In genomic region chr19:6979486-6980380, GRCm38 (mm10) we compare ENCODE assay signal across 8 mouse cellular contexts. TPM values are rescaled to one million over a fixed set of nuclear protein-coding genes. Genes with fewer than 3 reads are reported as not detected.
DNase-seq lines count a peak whose midpoint lies in the region; ATAC-seq lines count a peak whose summit lies in the region.

No protein-coding gene starts in this region.

- no peaks in the 10 kb centered on the region for H3K9me3 ChIP-seq in lung, embryonic 16.5 days (ENCODE audit: control insufficient read depth, low read length)

- peak overlapping the region; percentile 88 for H3K9ac ChIP-seq in lung, embryonic 16.5 days (ENCODE audit: low read length)

- peak; percentile 87 to 90 for ATAC-seq in hematopoietic stem cell, adult 5-6 weeks (replicated peaks in 1 of 2; ENCODE audit: insufficient read depth in 1 of 2, low FRiP score in 2 of 2, low TSS enrichment in 1 of 2, low read depth in 1 of 2, poor library complexity in 2 of 2, severe bottlenecking in 2 of 2)
- ATAC-seq in lung, embryonic 16.5 days (ENCODE audit: low read depth), result peak; percentile 91

- peak; percentile 93 for DNase-seq in MEL-GATA-1-ER (ENCODE audit: extremely low read depth, low read depth)
- peak; percentile 99 for DNase-seq in cerebellum, adult 8-10 months
- peak; percentile 99 for DNase-seq in forelimb bud, embryonic 11.5 days (ENCODE audit: low read depth, low spot score)
- DNase-seq in layer of hippocampus, adult 9-10 months (ENCODE audit: low spot score), result peak; percentile 94
- peak; percentile 99 for DNase-seq in ovary, postnatal 10 days (ENCODE audit: low spot score)
- DNase-seq in thymus, postnatal 10 days (ENCODE audit: low spot score in 2 of 2), result peak; percentile 99 to 100

- H3K27me3 ChIP-seq in lung, embryonic 16.5 days (ENCODE audit: control insufficient read depth, insufficient read depth, low read depth, low read length), result no peaks in the 10 kb centered on the region

- H3K27ac ChIP-seq in lung, embryonic 16.5 days (ENCODE audit: low read length), result peak overlapping the region; percentile 93

- H3K4me2 ChIP-seq in lung, embryonic 16.5 days (ENCODE audit: low read depth, low read length), result peak overlapping the region; percentile 56

- H3K4me1 ChIP-seq in lung, embryonic 16.5 days (replicated peaks; ENCODE audit: control insufficient read depth, insufficient read depth, low read length), result peaks cover 35% of the 10 kb centered on the region

- peaks cover 13% of the 10 kb centered on the region for H3K36me3 ChIP-seq in lung, embryonic 16.5 days (ENCODE audit: control insufficient read depth, insufficient read depth, low read length)

- peak overlapping the region; percentile 65 for H3K4me3 ChIP-seq in lung, embryonic 16.5 days (ENCODE audit: low read length)

- 1% methylated on average over 59 of the region's 59 CpGs for WGBS in lung, embryonic 16.5 days

RNA-seq across cellular contexts. Expression of gene Fkbp2, which starts 0.6 kb away (rescaled TPM):
- 67.0 and 99.5 TPM in 2 replicates for total RNA-seq in hematopoietic stem cell, adult 5-6 weeks (2017)
- 125 and 151 TPM in 2 replicates for polyA plus RNA-seq in lung, embryonic 16.5 days (2015; fragmentation: Nextera tagmentation; extraction: Ambion mirVana)

RNA-seq across cellular contexts. Expression of gene Plcb3, which starts 3.5 kb away (rescaled TPM):
- 9.1 and 12.3 TPM in 2 replicates for total RNA-seq in hematopoietic stem cell, adult 5-6 weeks (2017)
- 49.1 and 49.8 TPM in 2 replicates for polyA plus RNA-seq in lung, embryonic 16.5 days (2015; fragmentation: Nextera tagmentation; extraction: Ambion mirVana)

RNA-seq across cellular contexts. Expression of gene Ppp1r14b, which starts 5.0 kb away (rescaled TPM):
- total RNA-seq in hematopoietic stem cell, adult 5-6 weeks (2017), result 89.4 and 98.0 TPM in 2 replicates
- 41.4 and 44.8 TPM in 2 replicates for polyA plus RNA-seq in lung, embryonic 16.5 days (2015; fragmentation: Nextera tagmentation; extraction: Ambion mirVana)

RNA-seq across cellular contexts. Expression of gene Vegfb, which starts 7.7 kb away (rescaled TPM):
- total RNA-seq in hematopoietic stem cell, adult 5-6 weeks (2017), result 6.4 and 9.2 TPM in 2 replicates
- polyA plus RNA-seq in lung, embryonic 16.5 days (2015; fragmentation: Nextera tagmentation; extraction: Ambion mirVana), result 20.8 and 28.9 TPM in 2 replicates

RNA-seq across cellular contexts. Expression of gene Dnajc4, which starts 12.6 kb away (rescaled TPM):
- total RNA-seq in hematopoietic stem cell, adult 5-6 weeks (2017), result 7.7 and 20.5 TPM in 2 replicates
- 26.4 and 30.3 TPM in 2 replicates for polyA plus RNA-seq in lung, embryonic 16.5 days (2015; fragmentation: Nextera tagmentation; extraction: Ambion mirVana)

Comparison
In these comparisons a context has a peak if more than half of its experiments do, and no peak if none do; other contexts are left out.
1. Peak in every context shown above with its lines: DNase-seq, ATAC-seq, H3K4me3 ChIP-seq and H3K27ac ChIP-seq.